Mouse (Mus musculus): Measurements from ENCODE around the gene Snx12.

DNA sequence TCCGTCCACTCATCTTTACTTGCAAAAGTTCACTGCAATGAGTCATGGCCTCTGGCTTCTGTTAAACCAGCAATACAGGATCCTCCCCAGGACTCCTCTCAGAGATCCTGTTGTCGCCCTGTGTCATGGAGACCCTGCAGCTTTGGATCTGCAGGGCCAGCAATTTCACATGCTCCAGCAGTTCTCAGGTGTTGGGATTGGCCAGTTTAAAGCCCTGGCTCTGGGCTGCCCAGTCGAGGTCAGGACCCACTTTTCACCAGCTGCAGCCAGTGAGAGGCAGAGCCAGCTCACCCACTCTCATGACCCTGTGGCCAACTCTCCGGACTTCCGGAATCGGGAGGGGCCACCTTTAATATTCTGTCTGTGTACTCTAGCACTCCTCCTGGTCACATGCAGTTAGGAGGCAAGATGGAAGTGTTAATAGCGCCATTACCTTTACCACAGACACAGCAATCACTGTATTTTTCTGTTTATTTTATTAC, 95.8 kb downstream of the Snx12 start:
- no peak for TF ChIP-seq USF2 (conservative IDR thresholded peaks at IDR 0.05; ENCODE audit: low read depth, low read length)
- TF ChIP-seq POLR2A (IDR thresholded peaks at IDR 0.05; ENCODE audit: low read depth, low read length), result no peak
- TF ChIP-seq GABPA (IDR thresholded peaks at IDR 0.05; ENCODE audit: insufficient replicate concordance, low read depth, low read length), result no peak
- TF ChIP-seq ETS1 (conservative IDR thresholded peaks at IDR 0.05; ENCODE audit: low read depth, low read length), result no peak
- TF ChIP-seq MEF2A (IDR thresholded peaks at IDR 0.05; ENCODE audit: borderline replicate concordance, low read depth, low read length), result no peak
- TF ChIP-seq ZMIZ1 (IDR thresholded peaks at IDR 0.05; ENCODE audit: low read depth, low read length), result no peak
- no peak for TF ChIP-seq TCF12 (IDR thresholded peaks at IDR 0.05; ENCODE audit: low read depth, low read length)
